Mouse (Mus musculus) small intestine, adult 2 months (tissue): ENCODE measurements around the gene Wfikkn1. TPM values are rescaled to one million over a fixed set of nuclear protein-coding genes. Genes with fewer than 3 reads are reported as not detected.
A peak's percentile ranks its signal among the peaks of the same experiment; 100 is the strongest.

Source experiments
- H3K27ac ChIP-seq: fragments of 200-500 bp; 2 replicates; pipeline ENCODE4 v1.5.1; 2012; ENCODE audit warnings: low read depth, low read length, control low read depth, inconsistent platforms; ENCODE audit not compliant: insufficient read depth
- H3K27me3 ChIP-seq: fragments of 200-500 bp; 2 replicates; pipeline ENCODE4 v1.6.1; 2012; ENCODE audit warnings: mild to moderate bottlenecking, moderate library complexity, low read length, inconsistent platforms; ENCODE audit not compliant: control insufficient read depth, insufficient read depth
- H3K36me3 ChIP-seq: fragments of 200-500 bp; 2 replicates; pipeline ENCODE4 v1.6.1; 2012; ENCODE audit warnings: mild to moderate bottlenecking, low read length, control low read depth, inconsistent platforms; ENCODE audit not compliant: control insufficient read depth, insufficient read depth
- H3K4me1 ChIP-seq: fragments of 200-500 bp; 2 replicates; pipeline ENCODE4 v1.6.1; 2012; ENCODE audit warnings: low read length, inconsistent platforms, mixed read lengths; ENCODE audit not compliant: control insufficient read depth, insufficient read depth, insufficient read length
- H3K4me3 ChIP-seq: fragments of 200-500 bp; 2 replicates; pipeline ENCODE4 v1.5.1; 2012; ENCODE audit warnings: low read depth, mild to moderate bottlenecking, control low read depth, inconsistent platforms, low read length, moderate library complexity
- CTCF ChIP-seq: fragments of 200-500 bp; IDR thresholded peaks from 2 replicates; pipeline ENCODE4 v1.5.1; 2012; ENCODE audit warnings: low read depth, mild to moderate bottlenecking, control low read depth, inconsistent platforms, low read length, moderate library complexity, mixed read lengths; ENCODE audit not compliant: insufficient replicate concordance, insufficient read length; ENCODE audit errors: extremely low read depth
- POLR2A ChIP-seq: fragments of 200-500 bp; IDR thresholded peaks from 2 replicates; pipeline ENCODE4 v1.6.1; 2012; ENCODE audit warnings: low read depth, mild to moderate bottlenecking, control low read depth, inconsistent platforms, low read length, moderate library complexity
- WGBS: fragments of 180-500 bp; shearing (Covaris S2); methylation state at CpG from one replicate; pipeline ENCODE4 v1.1.7; 2018; 5-methylcytosine and 5-hydroxymethylcytosine counted together
- polyA plus RNA-seq: library from polyadenylated mRNA; depleted of rRNA; stranded (reverse); fragments of >200 nt; gene quantifications from 2 replicates; pipeline ENCODE4 v1.2.3, GENCODE M21; 2012

The Wfikkn1 gene
- polyA plus RNA-seq, 1 experiment, result 2.6 TPM

DNA sequence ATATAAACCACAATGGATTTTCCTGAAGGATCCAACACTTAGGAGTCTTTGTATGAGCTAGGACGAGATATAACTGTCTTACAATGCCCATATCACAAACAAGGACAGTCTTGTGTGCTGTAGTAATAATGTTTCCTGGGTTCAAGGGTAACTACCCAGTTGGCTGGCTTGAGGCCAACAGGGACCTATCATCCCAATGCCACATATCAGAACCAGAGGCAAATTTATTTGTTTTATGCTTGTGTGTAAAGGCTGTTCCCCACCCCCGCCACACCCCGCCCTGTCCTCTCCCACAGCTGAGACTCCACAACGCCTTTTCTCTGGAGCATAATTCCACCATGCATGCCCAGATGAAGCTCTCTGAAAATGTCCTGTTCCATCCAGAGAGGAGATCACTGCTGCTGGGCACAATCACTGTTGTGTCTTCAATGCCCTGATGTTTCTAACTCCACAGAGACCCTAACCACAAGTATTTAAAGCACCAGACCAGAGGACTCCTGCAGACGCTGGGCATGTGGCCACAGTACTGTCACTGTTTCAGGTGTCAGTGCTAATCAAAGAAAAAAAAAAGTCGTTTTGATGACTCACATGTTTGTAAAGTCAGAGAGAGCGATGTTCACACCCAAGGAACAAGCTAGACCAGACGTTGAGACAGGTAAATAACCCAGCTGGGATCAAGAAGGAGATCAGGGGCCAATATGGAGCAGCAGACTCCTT, 36.4 kb upstream of the Wfikkn1 start:
- Histone ChIP-seq H3K27me3 (no peaks in the 10 kb centered on the region), H3K36me3 (no peaks in the 10 kb centered on the region), H3K4me3 (no peak overlapping the region), H3K4me1 (peaks cover 37% of the 10 kb centered on the region; the same call in 1 of the 2 replicates), H3K27ac (peak overlapping the region; percentile 59)
- TF ChIP-seq CTCF, result no peak
- no peak for TF ChIP-seq POLR2A
- whole genome bisulfite sequencing, result 24% methylated on average over 8 of the region's 8 CpGs

DNA sequence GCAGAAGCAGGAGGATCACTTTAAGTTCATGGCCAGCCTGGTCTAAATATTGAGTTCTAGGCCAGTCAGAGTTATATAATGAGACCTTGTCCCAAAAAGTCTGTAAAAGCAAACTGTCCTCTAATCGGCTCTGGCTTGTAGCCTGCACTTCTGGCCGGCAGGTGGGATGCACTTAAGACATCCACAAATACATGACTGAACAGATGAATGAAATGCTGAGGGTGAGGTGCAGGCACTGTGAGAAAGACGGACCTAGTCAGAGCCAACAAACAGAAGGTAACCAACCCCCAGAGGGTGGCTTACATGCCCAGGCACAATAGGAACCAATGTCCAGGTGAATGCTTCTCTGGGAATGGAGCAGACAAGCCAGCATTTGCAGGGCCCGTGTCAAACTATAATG, 33.6 kb upstream of the Wfikkn1 start:
- H3K4me3 ChIP-seq, result no peak overlapping the region
- H3K27me3 ChIP-seq, result no peaks in the 10 kb centered on the region
- H3K4me1 ChIP-seq, result peaks cover 45% of the 10 kb centered on the region; the same call in 1 of the 2 replicates
- H3K36me3 ChIP-seq, result no peaks in the 10 kb centered on the region
- TF ChIP-seq POLR2A (no peak), CTCF (no peak)
- 57% methylated on average over 4 of the region's 4 CpGs for WGBS
- peak overlapping the region; percentile 6 for H3K27ac ChIP-seq

DNA sequence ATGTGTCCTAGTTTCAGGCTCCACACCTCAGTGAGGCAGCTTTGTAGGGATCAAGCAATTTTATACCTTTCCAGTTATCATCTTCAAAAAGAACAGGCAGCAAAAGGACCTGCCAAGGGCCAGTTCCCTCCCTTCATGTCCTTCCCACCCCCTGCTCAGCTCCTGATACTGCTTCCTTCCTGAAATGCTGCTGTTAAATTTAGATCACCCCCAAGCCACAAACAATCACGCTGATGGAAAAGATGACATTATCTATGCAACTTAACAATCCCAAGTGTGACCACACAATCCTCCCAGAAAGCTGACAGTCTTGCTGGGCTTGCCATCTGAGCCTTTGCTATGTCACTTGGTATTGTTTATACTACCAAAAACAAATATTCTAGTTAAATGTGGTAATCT, 33.2 kb upstream of the Wfikkn1 start:
- TF ChIP-seq POLR2A (no peak), CTCF (no peak)
- peak overlapping the region; percentile 6 for H3K27ac ChIP-seq
- WGBS, result 10% methylated on average over 1 of the region's 1 CpGs
- peaks cover 45% of the 10 kb centered on the region; the same call in 1 of the 2 replicates for H3K4me1 ChIP-seq
- no peaks in the 10 kb centered on the region for H3K27me3 ChIP-seq
- no peaks in the 10 kb centered on the region for H3K36me3 ChIP-seq
- no peak overlapping the region for H3K4me3 ChIP-seq

DNA sequence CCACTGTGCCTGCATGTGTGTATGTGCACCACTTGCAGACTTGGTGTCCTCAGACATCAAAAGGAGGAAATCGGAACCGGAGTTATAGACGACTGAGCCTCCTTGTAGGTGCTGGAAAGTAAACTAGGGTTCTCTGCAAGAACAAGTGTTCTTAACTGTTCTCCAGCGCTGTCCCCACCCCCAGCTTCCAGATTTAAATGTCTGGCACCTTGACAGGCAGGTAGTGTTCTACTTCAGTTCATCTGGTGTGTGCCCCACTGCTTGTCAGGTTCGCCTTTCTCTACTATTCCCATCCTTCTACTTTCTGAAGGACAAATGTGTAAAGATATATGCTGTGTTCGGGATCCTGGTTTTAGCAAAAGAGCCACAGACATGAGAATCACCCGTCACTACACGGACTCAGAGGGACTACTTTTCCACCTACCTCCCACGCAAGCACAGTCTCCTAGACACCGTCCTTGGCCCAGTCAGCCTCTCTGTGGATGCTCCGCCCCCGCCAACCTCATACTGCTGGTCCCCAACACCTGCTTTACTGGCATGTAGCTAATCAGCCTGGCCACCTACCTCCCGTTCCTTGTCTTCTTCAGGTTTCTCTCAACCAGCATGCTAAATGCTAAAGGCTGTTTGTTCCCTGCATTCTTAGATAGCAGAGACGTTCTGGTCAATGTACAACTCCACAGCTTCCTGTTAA, 32.7 kb upstream of the Wfikkn1 start:
- Histone ChIP-seq H3K4me1 (peaks cover 40% of the 10 kb centered on the region; the same call in 1 of the 2 replicates), H3K27me3 (no peaks in the 10 kb centered on the region), H3K36me3 (no peaks in the 10 kb centered on the region), H3K27ac (peak overlapping the region; percentile 6), H3K4me3 (no peak overlapping the region)
- WGBS, result 49% methylated on average over 14 of the region's 14 CpGs
- TF ChIP-seq POLR2A (no peak), CTCF (no peak)

DNA sequence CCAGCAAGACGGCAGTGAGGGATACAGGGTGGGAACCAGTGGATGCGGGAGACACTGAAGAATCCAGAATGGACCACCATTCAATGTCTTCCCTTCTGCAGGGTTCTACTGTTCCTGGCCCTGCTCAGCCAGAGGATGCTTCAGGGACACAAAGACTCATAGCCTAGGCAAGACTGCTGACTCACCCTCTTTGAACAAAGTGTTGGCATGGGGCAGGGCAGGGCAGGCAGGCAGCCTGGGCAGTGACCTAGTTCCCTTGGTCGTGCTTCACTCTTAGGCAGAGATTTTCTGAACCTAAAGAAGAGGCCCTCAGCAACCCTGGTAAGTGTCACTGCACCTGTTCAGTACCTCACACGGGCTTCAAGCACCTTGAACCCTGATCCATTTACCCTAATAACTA, 31.2 kb upstream of the Wfikkn1 start:
- WGBS, result 66% methylated on average over 4 of the region's 4 CpGs

DNA sequence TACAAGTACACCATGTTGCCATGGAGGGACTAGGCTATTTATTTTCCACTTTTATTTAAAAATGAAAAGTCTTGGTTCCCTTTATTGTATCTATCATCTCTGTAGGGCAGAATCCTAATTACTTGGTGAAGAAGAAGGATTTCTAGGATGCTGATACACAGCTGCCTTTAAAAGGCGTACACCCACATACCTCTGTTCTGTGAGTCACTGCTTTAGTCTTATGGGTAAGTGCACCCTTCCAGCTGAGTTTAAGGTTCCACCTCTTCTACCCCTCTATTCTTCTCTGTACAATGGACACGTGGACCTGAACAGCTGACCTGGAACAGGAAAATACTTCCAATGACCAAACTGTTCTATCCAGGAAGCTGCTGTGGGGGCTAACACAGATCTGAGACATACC, 27.0 kb upstream of the Wfikkn1 start:
- TF ChIP-seq CTCF (no peak), POLR2A (no peak)
- 82% methylated on average over 2 of the region's 2 CpGs for WGBS
- H3K4me3 ChIP-seq, result no peak overlapping the region

More for the DNA sequence above, 31.2 kb upstream of the Wfikkn1 start:
- H3K4me1 ChIP-seq, result peaks cover 29% of the 10 kb centered on the region; the same call in 1 of the 2 replicates
- H3K4me3 ChIP-seq, result no peak overlapping the region
- H3K27ac ChIP-seq, result no peak overlapping the region
- TF ChIP-seq POLR2A (no peak), CTCF (no peak)
- H3K27me3 ChIP-seq, result no peaks in the 10 kb centered on the region
- H3K36me3 ChIP-seq, result peaks cover 2% of the 10 kb centered on the region; the same call in 1 of the 2 replicates

DNA sequence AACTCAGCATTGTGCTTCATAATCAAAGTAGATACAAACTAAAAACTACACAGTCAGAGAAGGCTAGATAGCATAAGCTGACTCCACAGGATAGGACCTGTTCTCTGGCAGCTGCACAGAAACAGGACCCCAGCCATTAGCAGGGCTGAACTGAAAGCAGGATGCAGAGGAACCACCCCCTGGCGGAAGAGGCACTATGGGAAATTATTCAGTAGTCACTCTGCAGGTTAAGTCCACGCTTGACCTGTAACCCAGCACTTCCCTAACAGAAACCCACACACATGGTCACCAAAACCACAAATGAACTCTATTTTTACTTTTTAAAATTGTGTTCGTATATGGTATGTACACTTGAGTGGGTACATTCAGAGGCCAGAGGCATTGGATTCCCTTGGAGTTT, 22.4 kb upstream of the Wfikkn1 start:
- Histone ChIP-seq H3K36me3 (peaks cover 3% of the 10 kb centered on the region; the same call in 1 of the 2 replicates), H3K27ac (no peak overlapping the region), H3K4me1 (no peaks in the 10 kb centered on the region), H3K27me3 (no peaks in the 10 kb centered on the region), H3K4me3 (no peak overlapping the region)
- TF ChIP-seq CTCF (no peak), POLR2A (no peak)
- WGBS, result 81% methylated on average over 3 of the region's 3 CpGs

More for the DNA sequence above, 27.0 kb upstream of the Wfikkn1 start:
- H3K27me3 ChIP-seq, result no peaks in the 10 kb centered on the region
- peaks cover 2% of the 10 kb centered on the region; the same call in 1 of the 2 replicates for H3K36me3 ChIP-seq
- H3K4me1 ChIP-seq, result peaks cover 10% of the 10 kb centered on the region; the same call in 1 of the 2 replicates
- no peak overlapping the region for H3K27ac ChIP-seq
